Mouse (Mus musculus) left cerebral cortex, postnatal 25 days (tissue): Measurements from ENCODE around the gene Rnf8. TPM values are rescaled to one million over a fixed set of nuclear protein-coding genes. Genes with fewer than 3 reads are reported as not detected.

Experiments used
- DNase-seq, 2 experiments: peaks; one replicate each; pipeline ENCODE4 v3.0.0; 2022; ENCODE audit warnings: low spot score in 2 of 2, mixed read lengths in 1 of 2
- intact Hi-C: fragments of 180-260 bp; cut with DNase I; formaldehyde crosslinking; loops from one replicate; pipeline ENCODE4 v1.15.1; 2025
- total RNA-seq, 2 experiments: library from RNA; stranded (reverse); gene quantifications; 2 replicates each; pipeline ENCODE4 v1.2.3; 2021

Gene Rnf8
- total RNA-seq, 2 experiments from 2014 or later, result 59.1 to 70.2 TPM

GRCm38 (mm10) chr17:29615616-29616015 lies 1.0 kb downstream of the Rnf8 start:
- DNase-seq, result peak in 1 of 2 experiments; percentile 69
- intact Hi-C loops, result no loop called here

DNA sequence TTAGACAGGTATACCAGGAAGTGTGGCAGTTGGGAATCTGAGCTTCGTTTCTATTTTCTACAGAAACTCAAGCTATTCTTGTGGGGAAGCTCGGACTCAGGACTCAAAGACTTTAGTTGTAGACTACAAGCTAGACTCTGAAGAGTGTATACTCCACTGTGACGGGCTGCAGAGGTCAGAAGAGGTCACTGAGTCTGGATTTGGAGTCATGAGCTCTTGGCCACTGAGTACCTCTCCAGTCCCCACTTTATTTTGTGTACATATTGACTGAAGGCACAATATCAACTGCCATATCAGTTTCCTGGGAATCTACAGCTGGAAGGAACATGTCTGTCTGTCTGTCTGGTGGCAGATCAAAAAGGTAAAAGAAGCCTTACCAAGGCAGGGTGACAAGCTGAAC lies 4.6 kb downstream of the Rnf8 start:
- no peak for DNase-seq
- intact Hi-C loops, result no loop called here

DNA sequence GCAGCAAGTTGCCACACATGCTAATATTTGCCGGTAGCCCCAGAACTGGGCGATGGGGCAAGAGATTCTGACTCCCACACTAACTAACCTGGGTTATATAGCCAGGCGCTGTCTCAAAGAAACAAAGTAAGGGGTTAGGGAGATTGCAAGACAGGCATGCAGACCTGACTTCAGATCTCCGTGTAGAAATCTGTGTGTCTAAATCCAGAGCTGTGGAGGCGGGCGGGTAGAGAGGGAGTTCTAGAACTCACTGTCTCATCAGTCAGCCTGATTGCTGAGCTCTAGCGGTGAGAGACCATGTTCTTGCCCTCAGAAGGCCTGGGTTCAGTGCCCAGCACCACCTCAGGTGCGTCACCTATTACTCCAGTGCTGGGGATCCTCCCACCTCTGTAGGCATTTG lies 8.9 kb downstream of the Rnf8 start:
- intact Hi-C loops, result no loop called here
- peak in 1 of 2 experiments; percentile 64 for DNase-seq

GRCm38 (mm10) chr17:29627285-29627684 lies 12.7 kb downstream of the Rnf8 start:
- DNase-seq, result no peak
- intact Hi-C loops, result no loop called here

- intact Hi-C loops, result no loop called here
- DNase-seq, result no peak
These were observed 14.4 kb downstream of the Rnf8 start for GRCm38 (mm10) chr17:29628946-29629345.

GRCm38 (mm10) chr17:29629620-29630019 lies 15.0 kb downstream of the Rnf8 start:
- intact Hi-C loops, result loop anchor here (10.0 kb wide), 1 partner anchor 255 kb away; no protein-coding TSS in a partner anchor
- no peak for DNase-seq

DNA sequence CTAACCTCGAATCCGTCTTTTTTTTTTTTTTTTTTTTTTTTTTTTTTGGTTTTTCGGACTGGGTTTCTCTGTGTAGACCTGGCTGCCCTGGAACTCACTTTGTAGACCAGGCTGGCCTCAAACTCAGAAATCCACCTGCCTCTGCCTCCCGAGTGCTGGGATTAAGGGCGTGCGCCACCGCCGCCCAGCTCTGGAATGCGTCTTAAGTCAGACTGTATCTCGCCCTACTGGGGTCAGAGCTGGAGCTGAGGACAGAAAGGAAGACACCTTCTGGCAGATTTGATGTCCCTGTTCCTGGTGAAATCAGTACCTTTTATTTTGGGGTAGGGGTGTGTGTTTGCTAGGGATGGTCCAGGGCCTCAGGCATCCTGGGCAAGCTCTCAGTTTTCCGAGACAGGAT lies 17.7 kb downstream of the Rnf8 start:
- DNase-seq, result no peak
- intact Hi-C loops, result loop anchor here (10.0 kb wide), 1 partner anchor 252 kb away; no protein-coding TSS in a partner anchor

- intact Hi-C loops, result loop anchor here (10.0 kb wide), 1 partner anchor 249 kb away; no protein-coding TSS in a partner anchor
- peak in 1 of 2 experiments; percentile 59 for DNase-seq
These were observed 20.9 kb downstream of the Rnf8 start for GRCm38 (mm10) chr17:29635492-29635891.

DNA sequence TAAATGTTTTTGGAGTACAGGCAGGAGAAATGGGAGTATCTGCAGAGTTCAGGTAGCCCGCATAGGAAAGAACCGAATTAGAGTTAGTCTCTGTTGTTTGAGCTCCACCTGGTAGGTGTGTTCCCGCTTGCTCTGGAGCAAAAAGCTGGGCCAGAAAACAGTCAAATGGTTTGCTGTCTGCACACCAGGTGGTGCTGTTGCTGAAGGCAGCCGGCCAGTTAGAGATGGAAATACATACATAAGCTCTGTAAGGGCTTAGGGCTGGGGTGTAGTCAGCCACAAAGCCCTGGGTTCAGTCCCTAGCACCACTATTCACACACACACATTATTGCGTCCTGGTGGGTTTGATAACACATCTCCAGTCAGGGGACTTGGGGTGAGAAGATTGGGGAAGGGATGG lies 21.5 kb downstream of the Rnf8 start:
- intact Hi-C loops, result loop anchor here (10.0 kb wide), 1 partner anchor 249 kb away; no protein-coding TSS in a partner anchor
- peak in 1 of 2 experiments; percentile 43 for DNase-seq

DNA sequence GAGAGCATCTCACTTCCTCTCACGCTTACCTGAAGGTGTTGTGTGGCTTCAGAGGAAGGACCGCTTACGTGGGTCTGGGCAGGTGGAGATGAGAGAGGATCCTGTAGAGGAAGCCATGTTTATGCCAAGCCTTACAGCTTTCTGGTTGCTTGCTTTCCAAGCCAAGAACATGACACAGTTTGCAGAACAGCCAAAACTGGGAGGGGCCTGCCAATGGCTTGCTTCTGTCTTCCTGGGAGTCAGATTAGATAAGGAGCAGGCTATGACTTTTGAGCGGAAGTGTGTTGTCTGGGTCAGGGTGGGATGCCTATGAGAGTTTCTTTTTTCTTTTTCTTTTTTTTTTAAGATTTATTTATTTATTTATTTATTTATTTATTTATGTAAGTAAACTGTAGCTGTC lies 22.8 kb downstream of the Rnf8 start:
- intact Hi-C loops, result loop anchor here (10.0 kb wide), 1 partner anchor 247 kb away; no protein-coding TSS in a partner anchor

GRCm38 (mm10) chr17:29637895-29638294 lies 23.3 kb downstream of the Rnf8 start:
- intact Hi-C loops, result loop anchor here (10.0 kb wide), 1 partner anchor 247 kb away; no protein-coding TSS in a partner anchor

More for the DNA sequence above, 22.8 kb downstream of the Rnf8 start:
- no peak for DNase-seq

DNA sequence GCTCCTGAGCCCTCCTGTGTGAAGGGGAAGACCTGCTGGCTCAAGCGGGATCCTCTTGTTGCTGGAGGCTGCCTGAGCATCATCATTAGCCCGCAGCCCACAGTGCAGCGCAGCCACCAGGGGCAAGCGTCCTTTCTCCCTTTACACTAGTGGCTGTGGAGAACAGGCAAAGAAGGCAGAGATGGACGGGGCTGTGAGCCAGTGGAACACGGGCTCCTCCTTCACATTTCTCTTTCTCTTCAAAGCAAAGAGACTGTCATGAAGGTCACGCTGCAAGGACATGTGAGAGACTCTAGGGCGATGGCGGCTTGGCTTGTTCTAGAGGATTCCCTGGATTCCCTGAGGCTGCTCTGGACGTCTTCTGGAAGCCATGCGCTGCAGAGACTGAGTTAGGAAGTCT lies 26.4 kb downstream of the Rnf8 start:
- DNase-seq, result no peak
- intact Hi-C loops, result no loop called here

More at GRCm38 (mm10) chr17:29637895-29638294, 23.3 kb downstream of the Rnf8 start:
- DNase-seq, result no peak

- intact Hi-C loops, result no loop called here
These were observed 27.6 kb downstream of the Rnf8 start for GRCm38 (mm10) chr17:29642219-29642618.

DNA sequence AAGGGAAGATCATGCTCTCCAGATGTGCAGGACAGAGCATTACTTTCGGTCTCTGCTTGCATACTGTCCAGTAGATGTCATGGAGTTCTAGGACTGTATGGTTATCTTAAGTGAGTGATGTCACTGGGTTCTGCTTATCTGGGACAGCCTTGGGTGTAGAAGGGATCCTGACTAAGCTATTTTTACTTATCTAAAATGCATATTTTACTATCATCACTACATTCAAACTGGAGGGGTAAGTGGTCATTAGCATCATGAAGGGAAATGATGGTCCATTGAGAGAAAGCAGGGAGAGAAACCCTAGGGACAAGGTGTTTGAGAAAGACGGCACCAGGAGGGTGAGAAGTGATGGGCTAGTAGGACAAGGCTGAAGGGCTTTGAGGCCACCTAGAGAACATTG lies 43.7 kb downstream of the Rnf8 start:
- intact Hi-C loops, result no loop called here

More at GRCm38 (mm10) chr17:29642219-29642618, 27.6 kb downstream of the Rnf8 start:
- no peak for DNase-seq

GRCm38 (mm10) chr17:29660076-29660761 lies 45.6 kb downstream of the Rnf8 start, which contains the start of gene Cmtr1:
Gene Cmtr1, plus strand, starts transcription at chr17:29660595.
- peak; percentile 95 to 96 for DNase-seq
- intact Hi-C loops, result no loop called here

More for the DNA sequence above, 43.7 kb downstream of the Rnf8 start:
- DNase-seq, result no peak

- peak in 1 of 2 experiments; percentile 22 for DNase-seq
- intact Hi-C loops, result no loop called here
These were observed 46.3 kb downstream of the Rnf8 start for GRCm38 (mm10) chr17:29660762-29661391.

DNA sequence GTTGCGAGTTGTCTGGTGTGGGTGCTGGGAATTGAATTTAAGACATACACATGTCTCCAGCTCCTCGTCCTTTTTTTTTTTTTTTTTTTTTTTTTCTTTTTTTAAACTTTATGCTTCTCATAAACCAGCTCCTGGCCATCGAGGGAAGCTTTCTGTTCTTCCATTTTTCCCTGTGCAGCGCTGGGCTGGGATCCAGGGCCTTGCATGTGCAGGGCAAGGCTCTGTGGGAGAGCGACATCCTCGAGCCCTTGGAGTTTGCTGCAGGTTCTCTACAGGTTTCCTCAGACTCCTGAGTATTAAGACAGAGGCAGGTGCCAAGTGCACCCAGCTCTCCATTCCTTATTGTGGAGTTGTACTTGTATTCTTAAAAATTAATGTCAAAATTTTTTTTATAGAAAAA lies 47.6 kb downstream of the Rnf8 start:
- DNase-seq, result no peak

GRCm38 (mm10) chr17:29668051-29668986 lies 53.7 kb downstream of the Rnf8 start:
- intact Hi-C loops, result no loop called here
- peak; percentile 46 to 77 for DNase-seq

More for the DNA sequence above, 47.6 kb downstream of the Rnf8 start:
- intact Hi-C loops, result no loop called here

DNA sequence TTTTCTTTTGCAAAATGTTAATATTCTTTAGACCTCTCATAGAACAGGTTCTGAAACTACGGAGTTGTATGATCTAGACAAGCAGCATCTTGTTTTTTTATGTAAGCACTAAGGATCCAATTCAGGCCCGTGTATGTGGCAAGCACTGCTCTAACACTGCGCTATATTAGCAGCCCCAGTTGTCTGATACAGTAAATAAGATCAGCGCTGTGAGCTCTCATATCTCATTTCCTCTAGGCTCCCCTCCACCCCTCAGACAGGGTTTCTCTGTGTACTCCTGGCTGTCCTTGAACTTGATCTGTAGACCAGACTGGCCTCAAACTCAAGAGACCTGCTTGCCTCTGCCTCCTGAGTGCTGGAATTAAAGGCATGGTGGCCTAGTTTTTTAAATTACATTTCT lies 54.4 kb downstream of the Rnf8 start:
- no peak for DNase-seq
- intact Hi-C loops, result no loop called here

GRCm38 (mm10) chr17:29669936-29670335 lies 55.3 kb downstream of the Rnf8 start:
- intact Hi-C loops, result no loop called here
- DNase-seq, result no peak
